Mouse (Mus musculus): ENCODE measurements around the gene Ndel1. TPM values are rescaled to one million over a fixed set of nuclear protein-coding genes. Genes with fewer than 3 reads are reported as not detected.

The Ndel1 gene
- polyA plus RNA-seq, 1 experiment from 2014 or later: 56.7 TPM

DNA sequence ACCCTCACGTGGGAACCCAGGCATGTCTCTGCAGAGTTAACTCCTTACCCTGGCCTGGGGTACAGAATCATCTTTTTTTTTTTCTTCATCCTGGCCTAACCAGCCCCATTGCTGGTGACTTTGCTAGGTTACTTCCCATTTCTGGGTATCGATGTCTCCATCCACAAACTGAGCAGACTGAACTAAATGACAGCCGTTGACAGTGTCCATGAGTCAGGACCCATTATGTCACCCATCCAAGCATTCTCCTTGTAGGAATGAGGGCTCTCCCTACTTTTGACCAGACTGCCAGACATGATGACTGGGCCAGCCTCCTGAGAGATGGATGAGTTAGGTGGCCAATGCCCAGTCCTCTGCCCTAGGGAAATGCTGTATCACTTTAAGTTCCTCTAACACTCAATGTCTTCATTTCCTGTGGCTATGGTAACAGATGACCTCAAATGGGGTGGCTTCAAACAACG is 8.0 kb downstream of the Ndel1 start:
- H3K4me2 ChIP-seq: no peak overlapping the region
- H3K4me1 ChIP-seq: peaks cover 33% of the 10 kb centered on the region
- no peak overlapping the region for H3K27ac ChIP-seq (replicated peaks)
- no peaks in the 10 kb centered on the region for H3K9me3 ChIP-seq
- WGBS: 69% methylated on average over 4 of the region's 4 CpGs
- no peak for ATAC-seq (ENCODE audit: extremely low read depth, insufficient number of reproducible peaks, low FRiP score, low TSS enrichment)
- H3K9ac ChIP-seq: 0 out of 2 replicates have a peak overlapping the region, but pooled peaks have one; percentile 33
- H3K36me3 ChIP-seq: no peaks in the 10 kb centered on the region
- H3K27me3 ChIP-seq (replicated peaks): no peaks in the 10 kb centered on the region
- no peak overlapping the region for H3K4me3 ChIP-seq

DNA sequence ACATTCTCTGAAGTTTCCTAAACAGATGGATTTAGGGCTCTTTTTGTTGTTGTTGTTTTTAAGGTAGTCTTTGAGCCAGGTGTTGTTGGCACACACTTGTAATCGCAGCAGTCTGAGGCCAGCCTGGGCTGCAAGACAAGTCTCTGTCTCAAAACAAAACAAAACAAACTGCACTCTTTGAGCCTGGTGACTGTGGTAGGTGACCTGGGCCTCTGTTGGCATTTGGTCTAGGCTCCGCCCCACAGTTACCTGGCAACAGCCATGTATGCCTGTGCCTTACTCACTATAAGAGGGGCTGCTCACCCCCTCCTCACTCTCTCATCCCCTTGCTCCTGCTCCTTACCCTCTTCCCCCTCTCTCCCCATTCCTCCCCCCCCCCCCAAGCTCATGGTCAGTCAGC is 9.4 kb downstream of the Ndel1 start:
- H3K4me3 ChIP-seq: no peak overlapping the region
- no peak overlapping the region for H3K27ac ChIP-seq (replicated peaks)
- no peak for ATAC-seq (ENCODE audit: extremely low read depth, insufficient number of reproducible peaks, low FRiP score, low TSS enrichment)
- H3K36me3 ChIP-seq: no peaks in the 10 kb centered on the region
- no peaks in the 10 kb centered on the region for H3K9me3 ChIP-seq
- WGBS: 82% methylated on average over 2 of the region's 2 CpGs
- no peak overlapping the region for H3K9ac ChIP-seq
- H3K4me2 ChIP-seq: no peak overlapping the region
- H3K4me1 ChIP-seq: peaks cover 33% of the 10 kb centered on the region
- H3K27me3 ChIP-seq (replicated peaks): no peaks in the 10 kb centered on the region

DNA sequence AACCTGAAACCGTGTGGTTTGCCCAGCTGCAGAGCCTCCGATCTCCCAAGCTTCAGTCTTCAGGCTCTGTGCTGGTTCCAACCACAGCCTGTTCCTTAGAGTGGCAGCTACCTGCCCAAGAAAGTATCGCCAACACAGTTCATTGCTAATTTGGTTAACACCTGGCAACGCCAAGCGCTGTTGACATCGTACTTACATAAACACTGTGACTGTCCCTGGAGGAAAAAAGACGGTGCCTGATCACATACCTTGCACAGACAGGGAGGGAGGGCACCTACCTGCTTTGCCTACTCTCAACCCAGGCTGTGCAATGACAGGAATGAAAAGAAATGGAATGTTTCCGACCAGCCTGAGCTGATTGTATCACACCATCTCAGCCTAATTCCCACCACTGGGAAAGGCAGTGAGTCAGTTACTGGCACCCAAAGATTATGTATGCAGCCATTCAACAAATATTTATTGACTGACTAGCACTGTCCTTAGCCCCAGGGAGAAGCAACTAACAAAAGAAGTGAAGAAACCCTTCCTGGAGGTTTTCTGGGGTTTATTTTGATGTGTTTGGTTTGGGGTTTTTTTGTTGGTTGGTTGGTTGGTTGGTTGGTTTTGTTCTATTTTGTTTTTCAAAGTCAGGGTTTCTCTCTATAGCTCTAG is 11.6 kb downstream of the Ndel1 start:
- Histone ChIP-seq H3K27me3 (replicated peaks) (no peaks in the 10 kb centered on the region), H3K4me2 (no peak overlapping the region), H3K9ac (no peak overlapping the region), H3K9me3 (no peaks in the 10 kb centered on the region), H3K27ac (replicated peaks) (no peak overlapping the region), H3K4me1 (peaks cover 21% of the 10 kb centered on the region), H3K36me3 (no peaks in the 10 kb centered on the region), H3K4me3 (no peak overlapping the region)
- ATAC-seq (ENCODE audit: extremely low read depth, insufficient number of reproducible peaks, low FRiP score, low TSS enrichment): no peak
- WGBS: 71% methylated on average over 8 of the region's 8 CpGs

DNA sequence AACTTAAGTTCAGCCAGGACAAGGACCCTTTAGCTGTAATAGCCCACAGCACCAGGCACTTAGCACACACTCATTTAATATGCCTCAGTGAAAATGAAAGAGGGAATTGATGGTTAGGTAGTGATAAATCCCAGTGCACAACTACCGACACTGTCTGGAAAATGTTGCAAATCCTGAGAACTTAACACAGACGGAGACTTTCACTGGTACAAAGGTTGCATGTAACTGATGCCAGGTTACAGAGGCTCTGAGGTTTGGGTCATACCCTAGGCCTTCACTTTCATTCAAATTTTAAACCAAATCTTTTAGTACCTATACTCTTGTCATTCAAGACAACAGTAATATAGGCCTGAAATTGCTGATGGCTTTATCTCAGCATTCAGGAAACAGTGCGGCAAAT is 14.3 kb downstream of the Ndel1 start:
- Histone ChIP-seq H3K9me3 (no peaks in the 10 kb centered on the region), H3K27me3 (replicated peaks) (no peaks in the 10 kb centered on the region), H3K36me3 (no peaks in the 10 kb centered on the region), H3K4me3 (no peak overlapping the region), H3K4me1 (peaks cover 17% of the 10 kb centered on the region), H3K9ac (no peak overlapping the region), H3K4me2 (no peak overlapping the region), H3K27ac (replicated peaks) (no peak overlapping the region)
- WGBS: 65% methylated on average over 3 of the region's 3 CpGs
- no peak for ATAC-seq (ENCODE audit: extremely low read depth, insufficient number of reproducible peaks, low FRiP score, low TSS enrichment)

DNA sequence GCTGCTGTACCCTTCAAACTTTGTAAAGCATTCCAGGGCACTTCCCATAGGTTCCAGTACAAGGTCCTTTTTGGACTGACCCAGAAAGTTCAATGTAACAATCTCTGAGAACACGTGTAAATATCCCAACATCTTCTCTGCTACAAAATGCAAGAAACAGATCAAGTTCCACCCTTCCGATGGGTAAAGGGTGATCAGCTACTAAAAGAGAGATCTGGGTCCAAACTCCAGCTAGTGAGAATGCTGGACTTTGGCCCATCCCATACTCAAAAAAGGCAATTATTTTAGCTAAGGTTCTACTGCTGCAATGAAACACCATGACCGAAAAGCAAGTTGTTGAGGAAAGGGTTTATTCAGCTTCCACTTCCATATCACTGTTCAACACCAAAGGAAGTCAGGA is 17.0 kb downstream of the Ndel1 start:
- Histone ChIP-seq H3K9me3 (no peaks in the 10 kb centered on the region), H3K4me1 (peaks cover 38% of the 10 kb centered on the region), H3K27me3 (replicated peaks) (no peaks in the 10 kb centered on the region), H3K4me2 (0 out of 2 replicates have a peak overlapping the region, but pooled peaks have one; percentile 83), H3K27ac (replicated peaks) (peak overlapping the region; percentile 93), H3K36me3 (no peaks in the 10 kb centered on the region), H3K4me3 (no peak overlapping the region), H3K9ac (no peak overlapping the region)
- no peak for ATAC-seq (ENCODE audit: extremely low read depth, insufficient number of reproducible peaks, low FRiP score, low TSS enrichment)
- WGBS: 81% methylated on average over 3 of the region's 3 CpGs

DNA sequence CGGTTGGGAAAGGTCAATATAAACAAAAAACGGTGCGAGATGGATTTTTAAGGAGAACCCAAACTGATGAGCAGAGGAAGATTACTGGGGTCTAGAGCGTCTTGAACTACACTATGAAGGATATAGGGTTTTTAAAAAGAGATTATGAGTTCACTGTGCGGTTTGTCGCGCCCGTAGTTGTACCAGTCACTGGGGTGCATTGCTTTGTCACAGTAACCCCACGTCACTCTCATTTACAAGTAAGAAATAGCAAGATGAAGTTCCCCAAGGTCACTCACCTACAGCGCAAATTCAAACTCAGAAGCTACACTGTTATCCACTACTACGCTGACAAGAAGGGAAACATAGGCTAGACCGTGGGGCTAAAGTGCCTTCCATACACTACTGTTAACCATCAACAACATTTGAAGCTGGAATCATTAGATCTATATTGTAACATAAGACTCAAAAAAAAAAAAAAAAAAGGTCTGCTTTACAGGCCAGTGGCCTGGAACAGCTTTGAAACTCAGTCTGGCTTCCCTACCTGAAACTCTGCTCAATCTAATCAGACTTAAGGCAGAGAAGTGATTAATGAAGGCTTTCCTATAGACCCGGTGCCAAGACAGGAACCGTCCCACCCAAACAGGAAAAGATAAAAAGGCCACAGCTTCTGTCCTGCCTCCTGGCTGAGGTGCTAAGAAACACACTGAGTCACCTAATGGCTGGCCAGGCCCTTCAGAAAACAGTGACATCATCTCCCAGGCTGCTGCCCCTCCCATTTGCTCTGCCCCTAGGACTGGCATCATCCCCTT is 17.9 kb downstream of the Ndel1 start:
- 28% methylated on average over 14 of the region's 14 CpGs for WGBS
- peak overlapping the region; percentile 97 for H3K4me3 ChIP-seq
- no peaks in the 10 kb centered on the region for H3K27me3 ChIP-seq (replicated peaks)
- H3K9ac ChIP-seq: peak overlapping the region; percentile 81
- H3K27ac ChIP-seq (replicated peaks): peak overlapping the region; percentile 93
- H3K4me2 ChIP-seq: peak overlapping the region; percentile 83
- ATAC-seq (ENCODE audit: extremely low read depth, insufficient number of reproducible peaks, low FRiP score, low TSS enrichment): no peak
- H3K36me3 ChIP-seq: peaks cover 2% of the 10 kb centered on the region; the same call in 1 of the 2 replicates
- no peaks in the 10 kb centered on the region for H3K9me3 ChIP-seq
- H3K4me1 ChIP-seq: peaks cover 38% of the 10 kb centered on the region

DNA sequence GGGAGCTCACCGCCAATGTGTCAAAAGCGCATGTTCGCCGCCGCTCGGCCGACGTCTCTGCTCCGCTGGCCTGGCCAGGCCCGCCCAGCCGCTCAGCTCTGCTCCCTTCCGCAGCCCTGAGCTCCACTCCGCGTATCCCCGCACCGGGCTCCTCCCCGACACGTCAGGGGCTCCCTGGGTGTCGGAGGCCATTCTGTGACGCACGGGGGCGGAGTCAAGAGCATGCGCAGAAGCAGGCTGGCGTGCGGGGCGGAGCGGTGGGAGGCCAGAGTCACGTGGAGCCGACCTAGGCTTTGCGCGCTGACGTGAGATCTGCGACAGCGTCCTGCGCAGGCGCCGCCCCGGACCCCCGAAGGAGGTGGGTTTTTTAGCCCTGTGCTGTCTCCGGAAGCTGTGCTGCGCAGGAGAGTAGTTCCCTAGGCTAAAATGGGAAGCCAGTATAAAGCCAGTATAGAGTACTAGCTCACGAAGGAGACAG is 18.7 kb downstream of the Ndel1 start:
- Histone ChIP-seq H3K4me1 (peaks cover 43% of the 10 kb centered on the region), H3K27me3 (replicated peaks) (no peaks in the 10 kb centered on the region), H3K9ac (peak overlapping the region; percentile 99), H3K27ac (replicated peaks) (peak overlapping the region; percentile 100), H3K4me3 (peak overlapping the region; percentile 97), H3K9me3 (no peaks in the 10 kb centered on the region), H3K4me2 (peak overlapping the region; percentile 83), H3K36me3 (peaks cover 7% of the 10 kb centered on the region; the same call in 1 of the 2 replicates)
- peak; percentile 99 for ATAC-seq (ENCODE audit: extremely low read depth, insufficient number of reproducible peaks, low FRiP score, low TSS enrichment)
- under 1% methylated on average over 42 of the region's 42 CpGs for WGBS

DNA sequence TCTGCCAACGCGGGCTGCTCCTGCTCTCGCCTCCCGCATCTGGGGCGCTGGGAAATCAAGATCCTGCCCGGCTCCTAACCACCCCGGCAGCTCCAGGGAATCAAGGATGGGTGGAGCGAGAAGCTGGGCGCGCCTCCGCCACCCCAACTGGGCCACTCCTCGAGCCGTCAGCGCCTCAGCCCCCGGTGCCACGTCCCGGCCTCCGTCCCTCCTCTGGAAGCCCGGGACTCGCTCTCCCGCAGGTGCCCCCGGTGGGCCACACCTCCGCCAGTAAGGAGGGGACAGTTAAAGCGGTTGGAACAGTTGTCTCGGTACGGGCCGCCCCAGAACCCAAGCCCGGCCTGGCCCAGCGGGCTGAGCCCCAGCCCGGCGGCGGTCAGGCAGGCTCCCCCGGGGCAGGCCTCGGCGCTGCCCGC is 19.2 kb downstream of the Ndel1 start:
- Histone ChIP-seq H3K9me3 (no peaks in the 10 kb centered on the region), H3K36me3 (peaks cover 7% of the 10 kb centered on the region; the same call in 1 of the 2 replicates), H3K4me1 (peaks cover 44% of the 10 kb centered on the region), H3K4me3 (peak overlapping the region; percentile 97), H3K4me2 (peak overlapping the region; percentile 83), H3K9ac (peak overlapping the region; percentile 99), H3K27me3 (replicated peaks) (no peaks in the 10 kb centered on the region), H3K27ac (replicated peaks) (peak overlapping the region; percentile 100)
- WGBS: under 1% methylated on average over 36 of the region's 36 CpGs
- peak; percentile 56 for ATAC-seq (ENCODE audit: extremely low read depth, insufficient number of reproducible peaks, low FRiP score, low TSS enrichment)

DNA sequence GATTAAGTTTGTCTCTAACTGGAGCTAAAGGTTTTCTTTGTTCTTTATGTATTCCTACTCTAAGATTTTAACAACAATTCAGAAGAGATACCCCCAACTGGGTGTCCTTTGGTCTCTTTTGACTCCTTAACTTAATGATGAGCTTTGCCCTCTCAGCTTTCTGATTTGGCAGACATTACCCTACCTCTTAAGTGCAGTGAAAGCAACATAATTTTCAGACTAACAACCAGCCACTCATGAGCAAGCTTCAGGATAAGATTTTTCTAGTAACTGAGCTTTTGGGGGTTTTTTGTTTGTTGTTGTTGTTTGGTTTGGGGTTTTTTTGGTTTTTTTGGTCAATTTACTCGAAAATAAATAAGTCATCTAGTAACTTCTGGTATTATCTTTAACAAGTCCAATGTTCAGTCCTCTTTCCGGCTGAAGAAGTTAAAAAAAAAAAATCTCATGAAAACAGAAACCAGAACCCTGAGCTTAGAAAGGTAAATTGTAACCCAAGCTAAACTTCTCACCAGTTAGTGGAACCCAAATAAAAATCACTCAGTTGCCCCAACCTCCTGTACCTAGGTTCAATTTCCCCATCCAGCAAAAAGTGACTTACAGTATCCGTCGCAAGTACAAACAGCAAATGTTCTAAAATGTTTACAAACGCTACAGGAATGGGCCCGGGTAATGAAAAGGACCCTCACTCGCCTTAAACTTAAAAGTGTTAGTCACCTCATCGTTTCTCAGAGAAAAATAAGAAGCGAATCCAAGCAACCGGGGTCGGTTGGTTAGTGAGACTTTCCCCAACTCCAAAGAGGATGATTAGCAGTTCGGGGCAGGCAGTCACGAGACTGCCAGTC is 19.8 kb downstream of the Ndel1 start:
- no peak for ATAC-seq (ENCODE audit: extremely low read depth, insufficient number of reproducible peaks, low FRiP score, low TSS enrichment)
- 2% methylated on average over 13 of the region's 13 CpGs for WGBS
- no peaks in the 10 kb centered on the region for H3K9me3 ChIP-seq
- peak overlapping the region; percentile 83 for H3K4me2 ChIP-seq
- H3K36me3 ChIP-seq: peaks cover 7% of the 10 kb centered on the region; the same call in 1 of the 2 replicates
- H3K9ac ChIP-seq: peak overlapping the region; percentile 99
- peak overlapping the region; percentile 97 for H3K4me3 ChIP-seq
- H3K27ac ChIP-seq (replicated peaks): peak overlapping the region; percentile 100
- no peaks in the 10 kb centered on the region for H3K27me3 ChIP-seq (replicated peaks)
- H3K4me1 ChIP-seq: peaks cover 46% of the 10 kb centered on the region

DNA sequence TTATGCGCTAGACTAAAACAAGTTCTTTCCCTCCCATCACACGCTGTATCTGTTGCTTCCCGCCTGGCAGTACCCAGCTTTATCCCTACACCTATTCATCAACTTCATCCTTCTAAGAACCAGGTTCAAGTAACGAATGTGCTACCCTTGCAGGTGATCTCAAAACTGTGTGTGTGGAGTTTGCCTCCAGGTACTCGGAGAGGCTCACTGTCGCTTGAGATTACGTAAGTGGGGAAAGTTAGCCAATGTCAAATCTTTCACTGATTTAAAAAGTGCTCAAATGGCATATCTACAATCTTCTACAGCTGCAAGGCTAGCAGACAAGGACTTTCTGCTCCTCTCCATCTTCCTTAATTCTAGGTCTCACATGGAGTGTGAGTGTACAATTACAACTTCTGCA is 20.8 kb downstream of the Ndel1 start:
- Histone ChIP-seq H3K9me3 (no peaks in the 10 kb centered on the region), H3K27ac (replicated peaks) (no peak overlapping the region), H3K4me2 (peak overlapping the region; percentile 83), H3K36me3 (peaks cover 7% of the 10 kb centered on the region; the same call in 1 of the 2 replicates), H3K27me3 (replicated peaks) (no peaks in the 10 kb centered on the region), H3K4me3 (peak overlapping the region; percentile 97), H3K4me1 (peaks cover 56% of the 10 kb centered on the region), H3K9ac (peak overlapping the region; percentile 65)
- ATAC-seq (ENCODE audit: extremely low read depth, insufficient number of reproducible peaks, low FRiP score, low TSS enrichment): no peak
- WGBS: 74% methylated on average over 7 of the region's 7 CpGs

DNA sequence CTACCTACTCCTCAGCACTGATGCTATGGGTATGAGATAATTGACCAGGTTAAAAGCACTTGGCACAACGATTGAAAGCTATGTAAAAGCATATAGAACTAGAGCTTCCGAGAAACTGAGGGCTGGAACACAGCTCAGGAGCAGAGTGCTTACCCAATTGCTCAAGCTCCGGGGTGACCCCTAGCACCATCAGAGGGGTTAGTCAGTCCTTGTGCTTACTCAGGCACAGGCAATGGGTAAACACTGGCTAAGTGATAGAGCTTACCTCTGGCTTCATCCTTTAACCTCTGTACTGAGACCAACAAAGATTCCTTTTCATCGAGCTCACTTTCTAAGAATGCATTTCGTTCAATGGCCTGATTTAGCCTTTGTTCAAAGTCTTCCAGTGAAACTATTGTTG is 32.1 kb downstream of the Ndel1 start:
- peaks cover 83% of the 10 kb centered on the region for H3K36me3 ChIP-seq

More for the DNA sequence above, 32.1 kb downstream of the Ndel1 start:
- ATAC-seq (ENCODE audit: extremely low read depth, insufficient number of reproducible peaks, low FRiP score, low TSS enrichment): no peak
- Histone ChIP-seq H3K9ac (no peak overlapping the region), H3K27ac (replicated peaks) (no peak overlapping the region), H3K4me3 (no peak overlapping the region), H3K27me3 (replicated peaks) (no peaks in the 10 kb centered on the region), H3K4me1 (no peaks in the 10 kb centered on the region), H3K9me3 (no peaks in the 10 kb centered on the region), H3K4me2 (no peak overlapping the region)
- 81% methylated on average over 5 of the region's 5 CpGs for WGBS

Data from heart, embryonic 13.5 days (tissue).